Mouse (Mus musculus): ENCODE data around the gene Lnx2. TPM values are rescaled to one million over a fixed set of nuclear protein-coding genes. Genes with fewer than 3 reads are reported as not detected.
A peak's percentile ranks its signal among the peaks of the same experiment; 100 is the strongest.

The Lnx2 gene
- total and polyA plus RNA-seq, 3 experiments = 20.3 to 30.1 (median 22.9) TPM

- Histone ChIP-seq H3K4me3 (replicated peaks in 1 of 3; ENCODE audit: low read depth in 2 of 3, low read length in 2 of 3, poor library complexity in 1 of 3) (peak overlapping the region; percentile 24 to 41 (median 29)), H3K79me2 (replicated peaks; ENCODE audit: control insufficient read depth, extremely low read depth, insufficient read depth, poor library complexity, severe bottlenecking) (peaks cover 77% of the 10 kb centered on the region), H3K4me1 (ENCODE audit: control insufficient read depth in 1 of 2, insufficient read depth in 2 of 2) (peaks cover 3 to 63% of the 10 kb centered on the region in 2 experiments; a peak in 3 of 4 replicates), H3K9ac (ENCODE audit: insufficient read depth, low read depth) (peak overlapping the region; percentile 85), H3K27ac (ENCODE audit: insufficient read depth, low read depth) (peak overlapping the region; percentile 93), H3K9me3 (replicated peaks; ENCODE audit: low read length) (no peaks in the 10 kb centered on the region), H3K36me3 (replicated peaks in 1 of 2; ENCODE audit: control insufficient read depth in 1 of 2, insufficient read depth in 1 of 2, low read length in 1 of 2) (no peaks in the 10 kb centered on the region), H3K4me2 (ENCODE audit: insufficient read depth, low read depth, poor library complexity, severe bottlenecking) (peak overlapping the region; percentile 81), H3K27me3 (replicated peaks) (no peaks in the 10 kb centered on the region)
- TF ChIP-seq RAD21 (IDR thresholded peaks at IDR 0.05; ENCODE audit: low read depth, low read length) (no peak; the same call in 1 of the 2 replicates), NRF1 (IDR thresholded peaks at IDR 0.05; ENCODE audit: low read depth, low read length) (0 out of 2 replicates have a peak, but pooled peaks have one; percentile 21), MAX (IDR thresholded peaks at IDR 0.05; ENCODE audit: low read length) (peak; percentile 77), HCFC1 (IDR thresholded peaks at IDR 0.05; ENCODE audit: low read depth, low read length) (peak; percentile 33; the same call in 1 of the 2 replicates), SMC3 (IDR thresholded peaks at IDR 0.05; ENCODE audit: low read depth, low read length) (no peak), E2F4 (IDR thresholded peaks at IDR 0.05; ENCODE audit: insufficient replicate concordance, low read depth, low read length) (no peak), ZMIZ1 (IDR thresholded peaks at IDR 0.05; ENCODE audit: low read depth, low read length) (no peak; the same call in 1 of the 2 replicates), IRF4 (IDR thresholded peaks at IDR 0.05; ENCODE audit: low read depth, low read length) (peak; percentile 69), MYC (IDR thresholded peaks at IDR 0.05; ENCODE audit: low read depth, low read length) (peak; percentile 87), USF2 (conservative IDR thresholded peaks at IDR 0.05; ENCODE audit: low read depth, low read length) (no peak), JUND (conservative IDR thresholded peaks at IDR 0.05; ENCODE audit: low read depth, low read length) (peak; percentile 57), ZC3H11A (IDR thresholded peaks at IDR 0.05; ENCODE audit: low read depth, low read length) (no peak), MXI1 (IDR thresholded peaks at IDR 0.05; ENCODE audit: low read depth, low read length) (peak; percentile 68), MEF2A (IDR thresholded peaks at IDR 0.05; ENCODE audit: borderline replicate concordance, low read depth, low read length) (peak; percentile 84), ELF1 (IDR thresholded peaks at IDR 0.05; ENCODE audit: low read depth, low read length) (no peak), NELFE (IDR thresholded peaks at IDR 0.05; ENCODE audit: low read depth, low read length) (no peak; the same call in 1 of the 2 replicates), POLR2A (IDR thresholded peaks at IDR 0.05; ENCODE audit: low read depth, low read length) (peak; percentile 81), USF1 (IDR thresholded peaks at IDR 0.05; ENCODE audit: low read depth, low read length) (no peak), ZKSCAN1 (IDR thresholded peaks at IDR 0.05; ENCODE audit: borderline replicate concordance, low read depth, low read length) (no peak), TBP (conservative IDR thresholded peaks at IDR 0.05; ENCODE audit: low read depth, low read length) (peak; percentile 89), ETS1 (conservative IDR thresholded peaks at IDR 0.05; ENCODE audit: low read depth, low read length) (peak; percentile 97), RCOR1 (conservative IDR thresholded peaks at IDR 0.05; ENCODE audit: low read depth, low read length) (peak; percentile 71; the same call in 1 of the 2 replicates), JUN (IDR thresholded peaks at IDR 0.05; ENCODE audit: insufficient read depth, low read depth, low read length) (0 out of 2 replicates have a peak, but pooled peaks have one; percentile 30), CHD1 (IDR thresholded peaks at IDR 0.05; ENCODE audit: low read depth, low read length) (peak; percentile 87), TCF12 (IDR thresholded peaks at IDR 0.05; ENCODE audit: low read depth, low read length) (peak; percentile 91), MAFK (IDR thresholded peaks at IDR 0.05; ENCODE audit: insufficient replicate concordance, low read length) (peak; percentile 100), GABPA (IDR thresholded peaks at IDR 0.05; ENCODE audit: insufficient replicate concordance, low read depth, low read length) (no peak), EP300 (IDR thresholded peaks at IDR 0.05; ENCODE audit: low read length) (peak; percentile 91), CHD2 (IDR thresholded peaks at IDR 0.05; ENCODE audit: low read length) (peak; percentile 67), PAX5 (IDR thresholded peaks at IDR 0.05; ENCODE audit: low read length) (no peak), SIN3A (IDR thresholded peaks at IDR 0.05; ENCODE audit: low read length) (peak; percentile 69), ZNF384 (IDR thresholded peaks at IDR 0.05; ENCODE audit: low read depth, low read length) (no peak), POLR2AphosphoS2 (IDR thresholded peaks at IDR 0.05; ENCODE audit: low read depth, low read length) (no peak; the same call in 1 of the 2 replicates), KAT2A (IDR thresholded peaks at IDR 0.05; ENCODE audit: insufficient replicate concordance, low read length) (no peak), BHLHE40 (IDR thresholded peaks at IDR 0.05; ENCODE audit: low read depth, low read length) (peak; percentile 83), MAZ (IDR thresholded peaks at IDR 0.05; ENCODE audit: low read depth, low read length) (peak; percentile 82; the same call in 1 of the 2 replicates), UBTF (IDR thresholded peaks at IDR 0.05; ENCODE audit: low read depth, low read length) (no peak), CTCF (conservative IDR thresholded peaks at IDR 0.05 in 1 of 2, IDR thresholded peaks at IDR 0.05 in 1 of 2; ENCODE audit: low read depth in 2 of 2, low read length in 2 of 2) (no peak)
- dilution Hi-C loops (cut with MboI; ENCODE audit: extremely low pct_ligation_motif_present, extremely low pct_unique_long_range_greater_than_20kb, low sequenced_read_pairs) = no loop called here
- peak; percentile 94 for DNase-seq (ENCODE audit: extremely low read depth)
- in situ Hi-C loops (cut with MboI; ENCODE audit: low pct_ligation_motif_present, low pct_unique_long_range_greater_than_20kb, low sequenced_read_pairs) = no loop called here
Observed at GRCm38 (mm10) chr5:147055572-147056245, 20.7 kb downstream of the Lnx2 start.
